Mouse (Mus musculus) liver, embryonic 16.5 days (tissue): Measurements from ENCODE around the gene Gpr155. TPM values are rescaled to one million over a fixed set of nuclear protein-coding genes. Genes with fewer than 3 reads are reported as not detected.
A peak's percentile ranks its signal among the peaks of the same experiment; 100 is the strongest.

ENCODE experiments used
- ATAC-seq: fragments of 200-750 bp; cut with Nextera tagmentation; 2 replicates; pipeline ENCODE4 v1.8.0; 2017; ENCODE audit warnings: low read depth, mild to moderate bottlenecking, moderate number of reproducible peaks, moderate library complexity
- H3K27ac ChIP-seq: fragments of 300-500 bp; sonication (generic); 2 replicates; pipeline ENCODE4 v1.5.1; 2014; ENCODE audit warnings: mild to moderate bottlenecking, low read length
- H3K27me3 ChIP-seq: fragments of 300-500 bp; sonication (generic); 2 replicates; pipeline ENCODE4 v1.6.1; 2014; ENCODE audit warnings: low read depth, low read length, mixed read lengths; ENCODE audit not compliant: control insufficient read depth, insufficient read depth
- H3K36me3 ChIP-seq: fragments of 300-500 bp; sonication (generic); 2 replicates; pipeline ENCODE4 v1.6.1; 2014; ENCODE audit warnings: mild to moderate bottlenecking; ENCODE audit not compliant: control insufficient read depth, insufficient read depth
- H3K4me1 ChIP-seq: fragments of 300-500 bp; sonication (generic); 2 replicates; pipeline ENCODE4 v1.6.1; 2014; ENCODE audit warnings: low read depth, low read length, mixed read lengths; ENCODE audit not compliant: control insufficient read depth
- H3K4me2 ChIP-seq: fragments of 300-500 bp; sonication (generic); 2 replicates; pipeline ENCODE4 v1.6.1; 2014; ENCODE audit warnings: low read depth, low read length, mixed read lengths
- H3K4me3 ChIP-seq: fragments of 300-500 bp; sonication (generic); 2 replicates; pipeline ENCODE4 v1.5.1; 2014; ENCODE audit warnings: low read depth, mild to moderate bottlenecking, low read length
- H3K9ac ChIP-seq: fragments of 300-500 bp; sonication (generic); 2 replicates; pipeline ENCODE4 v1.6.1; 2014; ENCODE audit warnings: low read depth, low read length
- H3K9me3 ChIP-seq: fragments of 300-500 bp; sonication (generic); replicated peaks from 2 replicates; pipeline ENCODE4 v1.6.1; 2016; ENCODE audit warnings: low read length; ENCODE audit not compliant: control insufficient read depth
- WGBS: fragments of 180-500 bp; shearing (Covaris S2); extraction: QIAGEN DNeasy Blood & Tissue Kit; methylation state at CpG from one replicate; pipeline ENCODE4 v1.1.7; 2014; ENCODE audit not compliant: insufficient replicate concordance; 5-methylcytosine and 5-hydroxymethylcytosine counted together
- polyA plus RNA-seq: library from polyadenylated mRNA; unstranded; fragments of >200 nt; fragmentation: Nextera tagmentation; extraction: Ambion mirVana; gene quantifications from 2 replicates; pipeline ENCODE4 v1.2.1, GENCODE M21; 2015

Gpr155 gene
- polyA plus RNA-seq, 1 experiment from 2014 or later, result 5.9 TPM

DNA sequence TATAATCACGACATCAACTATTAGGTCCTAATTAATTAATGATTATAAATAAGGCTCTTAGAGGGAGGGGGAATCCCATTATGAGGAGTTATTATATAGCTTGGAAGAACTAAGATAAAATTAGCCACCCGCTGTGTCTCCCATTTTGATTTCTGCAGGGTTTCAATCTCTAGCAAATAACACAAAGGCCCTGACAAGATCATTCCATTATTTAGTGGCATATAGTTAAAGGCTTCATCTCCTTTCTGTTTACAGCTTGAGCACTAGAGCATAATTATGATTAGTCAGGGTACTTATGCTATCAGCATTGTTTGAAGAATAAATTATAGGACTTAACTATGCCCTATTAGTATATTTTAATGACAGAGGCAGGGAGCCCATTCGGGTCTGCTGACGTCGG, 8.0 kb downstream of the Gpr155 start:
- Histone ChIP-seq H3K9me3 (no peaks in the 10 kb centered on the region), H3K27me3 (no peaks in the 10 kb centered on the region), H3K9ac (no peak overlapping the region), H3K27ac (no peak overlapping the region), H3K4me2 (no peak overlapping the region), H3K4me1 (no peaks in the 10 kb centered on the region), H3K4me3 (no peak overlapping the region), H3K36me3 (peaks cover 8% of the 10 kb centered on the region)
- WGBS, result 86% methylated on average over 5 of the region's 5 CpGs
- no peak for ATAC-seq

DNA sequence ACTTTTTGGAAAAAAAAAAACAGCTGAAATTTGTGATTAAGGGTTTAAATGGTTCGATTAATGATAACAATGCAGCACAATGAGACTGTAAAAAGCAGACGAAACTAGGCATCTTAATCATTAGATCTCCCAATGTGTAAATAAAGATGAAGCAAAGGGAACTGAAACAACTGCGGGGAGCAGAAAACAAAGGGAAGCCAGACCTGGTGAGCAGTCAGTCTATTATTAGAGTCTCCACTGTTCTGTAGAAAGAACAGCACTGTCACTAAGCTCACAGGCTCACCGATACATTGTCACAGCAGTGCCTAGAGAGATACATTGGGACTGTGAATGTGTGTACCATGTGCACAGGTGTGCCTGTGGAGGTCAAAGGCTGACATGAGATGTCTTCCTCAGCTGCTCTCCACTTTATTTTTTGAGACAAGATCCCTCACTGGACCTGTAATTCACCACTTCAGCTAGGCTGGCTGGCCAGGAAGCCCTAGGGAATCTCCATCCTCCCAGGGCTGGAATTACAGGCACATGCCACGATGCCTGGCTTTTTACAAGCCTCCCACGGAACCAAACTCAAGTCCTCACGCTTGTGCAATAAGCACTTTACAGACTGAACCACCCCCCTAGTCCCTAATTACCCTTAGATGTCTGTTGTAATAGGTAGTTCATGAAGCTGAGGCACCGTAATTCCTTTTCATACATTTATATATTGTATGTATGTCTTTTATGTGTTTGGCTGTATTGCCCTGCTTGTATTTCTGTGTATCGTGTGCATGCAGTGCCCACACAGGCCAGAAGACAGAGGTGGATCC, 14.6 kb downstream of the Gpr155 start:
- 60% methylated on average over 9 of the region's 9 CpGs for WGBS
- H3K4me2 ChIP-seq, result no peak overlapping the region
- no peaks in the 10 kb centered on the region for H3K36me3 ChIP-seq
- H3K4me1 ChIP-seq, result no peaks in the 10 kb centered on the region
- ATAC-seq, result no peak
- no peak overlapping the region for H3K9ac ChIP-seq
- no peak overlapping the region for H3K4me3 ChIP-seq
- no peak overlapping the region for H3K27ac ChIP-seq
- no peaks in the 10 kb centered on the region for H3K27me3 ChIP-seq
- H3K9me3 ChIP-seq, result no peaks in the 10 kb centered on the region

DNA sequence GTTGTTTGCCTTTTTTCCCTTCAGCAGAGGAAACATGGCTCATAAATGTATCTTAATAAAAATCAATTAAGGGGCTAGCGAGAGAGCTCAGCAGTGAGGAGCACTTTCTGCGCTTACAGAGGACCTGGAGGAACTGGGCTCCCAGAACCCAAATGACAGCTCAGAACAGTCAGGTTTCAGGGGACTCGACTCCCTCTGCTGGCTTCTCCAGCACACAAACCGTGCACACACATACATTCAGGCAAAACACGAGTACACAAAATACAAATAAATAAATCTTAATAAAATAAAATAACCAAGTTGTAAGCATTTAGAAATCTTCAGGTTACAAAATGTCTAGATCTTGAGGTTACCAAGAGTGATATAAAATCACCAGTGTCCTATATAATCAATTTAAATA, 22.9 kb downstream of the Gpr155 start:
- Histone ChIP-seq H3K4me2 (no peak overlapping the region), H3K36me3 (no peaks in the 10 kb centered on the region)
- ATAC-seq, result no peak

DNA sequence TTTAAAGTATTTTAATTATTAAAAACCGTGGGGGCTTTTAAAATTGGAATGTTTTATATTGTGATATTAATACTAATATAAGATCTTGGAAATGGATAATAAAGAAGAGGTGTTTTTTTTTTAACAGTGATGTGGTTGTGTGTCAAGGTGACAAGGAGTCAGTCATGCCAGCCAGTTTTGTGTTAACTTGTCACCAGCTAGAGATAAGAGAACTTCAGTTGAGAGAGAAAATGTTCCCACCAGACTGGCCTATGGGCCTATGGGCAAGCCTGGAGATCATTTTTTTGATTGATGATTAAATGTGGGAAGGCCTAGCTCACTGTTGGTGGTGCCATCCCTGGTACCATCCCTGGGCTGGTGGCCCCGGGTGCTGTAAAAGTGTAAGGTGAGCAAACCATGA, 25.8 kb downstream of the Gpr155 start:
- WGBS, result 54% methylated on average over 2 of the region's 2 CpGs

More for the DNA sequence above, 22.9 kb downstream of the Gpr155 start:
- no peaks in the 10 kb centered on the region for H3K27me3 ChIP-seq
- no peaks in the 10 kb centered on the region for H3K9me3 ChIP-seq
- WGBS, result 69% methylated on average over 5 of the region's 5 CpGs
- peaks cover 19% of the 10 kb centered on the region for H3K4me1 ChIP-seq
- H3K9ac ChIP-seq, result no peak overlapping the region
- H3K27ac ChIP-seq, result no peak overlapping the region
- no peak overlapping the region for H3K4me3 ChIP-seq

DNA sequence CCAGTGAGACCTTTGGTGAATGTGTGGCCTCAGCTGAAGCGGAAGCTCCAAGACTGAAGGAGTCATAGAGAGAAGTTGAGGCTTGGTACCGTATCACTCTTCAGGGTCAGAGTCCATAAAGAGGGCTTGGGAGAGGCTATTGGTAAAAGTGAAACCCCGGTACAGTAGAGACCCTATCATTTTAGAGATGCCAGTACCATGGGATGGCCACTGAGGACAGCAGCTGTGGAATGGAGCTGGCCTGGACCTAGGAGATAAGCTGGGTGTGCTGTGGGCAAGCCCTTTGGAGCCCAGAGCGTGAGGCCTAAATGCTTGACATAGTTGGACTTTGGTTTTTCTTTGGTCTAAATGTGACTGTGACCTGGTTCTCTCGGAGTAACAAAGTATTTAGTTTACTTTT, 26.4 kb downstream of the Gpr155 start:
- peak overlapping the region; percentile 63 for H3K9ac ChIP-seq
- peak overlapping the region; percentile 64 for H3K4me2 ChIP-seq
- peak overlapping the region; percentile 20; the same call in 1 of the 2 replicates for H3K4me3 ChIP-seq
- H3K9me3 ChIP-seq, result no peaks in the 10 kb centered on the region
- peak; percentile 100 for ATAC-seq
- H3K4me1 ChIP-seq, result peaks cover 22% of the 10 kb centered on the region
- 47% methylated on average over 5 of the region's 5 CpGs for WGBS
- no peaks in the 10 kb centered on the region for H3K36me3 ChIP-seq
- peak overlapping the region; percentile 96 for H3K27ac ChIP-seq
- no peaks in the 10 kb centered on the region for H3K27me3 ChIP-seq

More for the DNA sequence above, 25.8 kb downstream of the Gpr155 start:
- H3K9ac ChIP-seq, result peak overlapping the region; percentile 37; the same call in 1 of the 2 replicates
- no peaks in the 10 kb centered on the region for H3K27me3 ChIP-seq
- H3K4me3 ChIP-seq, result no peak overlapping the region
- peak overlapping the region; percentile 96 for H3K27ac ChIP-seq
- H3K4me1 ChIP-seq, result peaks cover 22% of the 10 kb centered on the region
- H3K4me2 ChIP-seq, result peak overlapping the region; percentile 26; the same call in 1 of the 2 replicates
- ATAC-seq, result peak; percentile 40
- H3K9me3 ChIP-seq, result no peaks in the 10 kb centered on the region
- H3K36me3 ChIP-seq, result no peaks in the 10 kb centered on the region

DNA sequence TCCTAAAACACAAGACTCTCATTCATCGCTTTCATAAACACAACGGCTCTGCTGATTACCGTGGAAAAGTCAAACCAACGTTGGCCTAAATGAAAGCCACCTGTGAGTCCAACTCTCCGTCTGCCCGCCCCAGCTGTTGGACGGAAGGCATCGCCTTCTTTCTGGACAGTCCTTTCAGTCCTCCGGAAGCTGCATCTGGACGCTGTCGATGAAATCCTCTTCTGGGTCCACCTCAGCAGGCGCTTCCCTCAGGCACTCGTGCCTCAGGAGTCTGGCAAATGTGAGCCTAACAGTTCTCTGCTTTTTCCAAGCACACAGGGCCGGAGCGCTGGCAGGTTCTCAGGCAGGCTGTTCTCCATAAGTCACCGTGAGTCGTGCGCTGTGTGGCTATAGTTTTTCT, 29.4 kb downstream of the Gpr155 start:
- Histone ChIP-seq H3K27ac (no peak overlapping the region), H3K9ac (no peak overlapping the region), H3K4me3 (no peak overlapping the region), H3K4me1 (peaks cover 22% of the 10 kb centered on the region), H3K36me3 (no peaks in the 10 kb centered on the region), H3K27me3 (no peaks in the 10 kb centered on the region), H3K4me2 (no peak overlapping the region), H3K9me3 (no peaks in the 10 kb centered on the region)
- ATAC-seq, result no peak
- WGBS, result 86% methylated on average over 18 of the region's 18 CpGs

DNA sequence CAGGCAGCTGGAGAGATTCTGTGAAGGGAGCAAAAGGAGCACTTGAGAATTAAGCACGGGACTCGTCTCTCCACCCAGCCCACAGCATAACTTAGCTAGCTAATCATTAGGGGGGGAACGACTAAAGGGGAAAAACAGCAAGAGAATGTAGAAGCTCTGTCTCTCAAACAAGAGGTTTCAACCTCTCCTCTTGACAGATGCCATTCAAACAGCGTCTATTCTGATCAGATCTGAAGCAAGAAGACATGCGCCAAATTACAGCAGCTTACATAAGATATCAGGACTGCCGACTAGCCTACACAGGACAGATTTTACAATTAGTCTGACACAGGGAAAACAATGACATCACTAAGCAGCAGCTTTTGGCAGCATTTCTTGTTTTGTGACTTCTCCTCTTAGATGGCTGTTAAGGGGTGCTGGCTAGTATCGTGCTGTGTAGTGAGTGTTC, 34.4 kb downstream of the Gpr155 start:
- WGBS, result 62% methylated on average over 7 of the region's 7 CpGs
- Histone ChIP-seq H3K9me3 (no peaks in the 10 kb centered on the region), H3K4me1 (no peaks in the 10 kb centered on the region), H3K27ac (no peak overlapping the region), H3K4me3 (no peak overlapping the region), H3K9ac (no peak overlapping the region), H3K36me3 (no peaks in the 10 kb centered on the region), H3K4me2 (no peak overlapping the region), H3K27me3 (no peaks in the 10 kb centered on the region)
- ATAC-seq, result no peak

DNA sequence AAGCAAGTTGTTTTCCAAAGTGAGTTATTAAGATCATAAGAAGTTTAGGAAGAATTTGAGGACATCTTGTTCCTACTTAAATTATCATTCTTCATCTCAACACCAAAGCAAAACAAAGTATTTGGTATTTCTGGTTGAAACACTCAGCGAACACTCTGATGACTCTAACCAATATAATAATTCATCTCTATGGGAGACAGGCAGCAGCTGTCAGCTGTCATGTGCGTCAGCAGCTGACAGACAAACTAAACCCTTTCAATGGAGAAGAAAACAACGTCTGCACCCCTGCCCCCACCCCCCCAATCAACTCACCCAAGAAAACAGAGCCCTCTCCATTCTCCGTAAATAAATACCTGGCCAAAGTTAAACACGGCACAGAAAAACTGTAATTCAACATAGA, 34.9 kb downstream of the Gpr155 start:
- ATAC-seq, result no peak
- H3K9ac ChIP-seq, result no peak overlapping the region
- H3K9me3 ChIP-seq, result no peaks in the 10 kb centered on the region
- H3K4me2 ChIP-seq, result no peak overlapping the region
- no peaks in the 10 kb centered on the region for H3K27me3 ChIP-seq
- no peak overlapping the region for H3K27ac ChIP-seq
- H3K4me1 ChIP-seq, result no peaks in the 10 kb centered on the region
- 71% methylated on average over 5 of the region's 5 CpGs for WGBS
- no peaks in the 10 kb centered on the region for H3K36me3 ChIP-seq
- no peak overlapping the region for H3K4me3 ChIP-seq

DNA sequence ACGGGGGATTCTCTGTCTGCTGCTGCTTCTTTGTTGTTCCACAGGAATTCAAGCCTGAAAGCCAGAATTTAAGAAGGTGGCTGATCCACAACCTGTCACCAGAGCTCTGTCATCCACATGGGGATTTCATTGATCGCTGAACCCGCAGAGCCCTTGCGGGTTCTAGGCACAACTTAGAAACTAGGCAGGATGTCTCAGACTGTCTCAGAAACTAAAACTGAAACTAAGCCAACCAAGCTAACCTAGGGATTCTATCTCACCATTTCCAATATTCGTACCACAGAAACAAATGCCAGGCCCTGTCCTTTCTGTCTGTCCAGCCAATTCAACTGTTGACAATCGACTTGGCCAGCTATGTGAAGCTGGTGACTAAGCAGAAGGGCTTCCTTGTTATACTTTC, 38.2 kb downstream of the Gpr155 start:
- Histone ChIP-seq H3K9ac (no peak overlapping the region), H3K27ac (no peak overlapping the region), H3K36me3 (no peaks in the 10 kb centered on the region), H3K4me1 (no peaks in the 10 kb centered on the region), H3K27me3 (no peaks in the 10 kb centered on the region), H3K4me3 (no peak overlapping the region), H3K4me2 (no peak overlapping the region), H3K9me3 (no peaks in the 10 kb centered on the region)
- no peak for ATAC-seq
- 87% methylated on average over 6 of the region's 6 CpGs for WGBS
